Mouse (Mus musculus) ovary, postnatal 10 days (tissue): ENCODE measurements around the gene Wnt3.
"Not testable (repeated sequence)": the region's sequence is repeated elsewhere in the genome, so short reads cannot be mapped to it uniquely, and the experiment has no call there.

ENCODE experiments used
- DNase-seq: peaks from one replicate; pipeline ENCODE4 v3.0.0; 2022; ENCODE audit warnings: low spot score

Gene Wnt3

GRCm38 (mm10) chr11:103773387-103774227 is at the start of gene Wnt3:
TSS of gene Wnt3 (plus strand) at chr11:103774150.
- DNase-seq: no peak

GRCm38 (mm10) chr11:103724331-103724771 is 49.6 kb upstream of the Wnt3 start:
- no peak for DNase-seq

- no peak for DNase-seq
Measured at GRCm38 (mm10) chr11:103729282-103729985, 44.5 kb upstream of the Wnt3 start.

GRCm38 (mm10) chr11:103731594-103731993 is 42.4 kb upstream of the Wnt3 start:
- no peak for DNase-seq

- DNase-seq: no peak
Measured at GRCm38 (mm10) chr11:103732306-103732705, 41.6 kb upstream of the Wnt3 start.

GRCm38 (mm10) chr11:103733069-103733468 is 40.9 kb upstream of the Wnt3 start:
- no peak for DNase-seq

- DNase-seq: no peak
Measured at GRCm38 (mm10) chr11:103733961-103734360, 40.0 kb upstream of the Wnt3 start.

- DNase-seq: no peak
Measured at GRCm38 (mm10) chr11:103734411-103735045, 39.4 kb upstream of the Wnt3 start.

GRCm38 (mm10) chr11:103735046-103735781 is 38.7 kb upstream of the Wnt3 start:
- no peak for DNase-seq

GRCm38 (mm10) chr11:103749306-103750089 is 24.5 kb upstream of the Wnt3 start, which contains the start of gene Wnt9b:
TSS of gene Wnt9b (minus strand) at chr11:103749821.
- no peak for DNase-seq

GRCm38 (mm10) chr11:103750612-103751011 is 23.3 kb upstream of the Wnt3 start:
- no peak for DNase-seq

GRCm38 (mm10) chr11:103758054-103758453 is 15.9 kb upstream of the Wnt3 start:
- DNase-seq: no peak

GRCm38 (mm10) chr11:103758706-103759105 is 15.2 kb upstream of the Wnt3 start:
- DNase-seq: peak; percentile 57

- no peak for DNase-seq
Measured at GRCm38 (mm10) chr11:103760101-103760500, 13.8 kb upstream of the Wnt3 start.

- not testable (repeated sequence) for DNase-seq
Measured at GRCm38 (mm10) chr11:103760891-103761290, 13.1 kb upstream of the Wnt3 start.

GRCm38 (mm10) chr11:103763410-103764163 is 10.4 kb upstream of the Wnt3 start:
- no peak for DNase-seq

GRCm38 (mm10) chr11:103764601-103765000 is 9.3 kb upstream of the Wnt3 start:
- DNase-seq: no peak

GRCm38 (mm10) chr11:103765556-103766011 is 8.4 kb upstream of the Wnt3 start:
- no peak for DNase-seq

- DNase-seq: no peak
Measured at GRCm38 (mm10) chr11:103771160-103771817, 2.7 kb upstream of the Wnt3 start.
